Mouse (Mus musculus) kidney, postnatal 0 days (tissue): ENCODE data around the gene Rps11. TPM values are rescaled to one million over a fixed set of nuclear protein-coding genes. Genes with fewer than 3 reads are reported as not detected.
"Not testable (repeated sequence)": the region's sequence is repeated elsewhere in the genome, so short reads cannot be mapped to it uniquely, and the experiment has no call there.

Experiments used
- ATAC-seq: fragments of 200-750 bp; cut with Nextera tagmentation; replicated peaks from 2 replicates; pipeline ENCODE4 v1.8.0; 2017; ENCODE audit warnings: low read depth, moderate number of reproducible peaks, moderate TSS enrichment, moderate library complexity; ENCODE audit not compliant: low FRiP score
- DNase-seq: peaks from one replicate; pipeline ENCODE4 v3.0.0-alpha.2; 2016; ENCODE audit warnings: low spot score
- H3K27ac ChIP-seq: fragments of 300-500 bp; sonication (generic); 2 replicates; pipeline ENCODE4 v1.5.1; 2014; ENCODE audit warnings: mild to moderate bottlenecking
- H3K27me3 ChIP-seq: fragments of 300-500 bp; sonication (generic); 2 replicates; pipeline ENCODE4 v1.6.1; 2014; ENCODE audit warnings: low read length, mixed read lengths; ENCODE audit not compliant: insufficient read depth
- H3K36me3 ChIP-seq: fragments of 300-500 bp; sonication (generic); 2 replicates; pipeline ENCODE4 v1.6.1; 2014; ENCODE audit warnings: low read length, mixed read lengths; ENCODE audit not compliant: insufficient read depth
- H3K4me1 ChIP-seq: fragments of 300-500 bp; sonication (generic); replicated peaks from 2 replicates; pipeline ENCODE4 v1.6.1; 2014; ENCODE audit warnings: antibody characterized with exemption, low read length, mixed read lengths; ENCODE audit not compliant: insufficient read depth
- H3K4me2 ChIP-seq: fragments of 300-500 bp; sonication (generic); 2 replicates; pipeline ENCODE4 v1.6.1; 2014; ENCODE audit warnings: mild to moderate bottlenecking, low read length, moderate library complexity, mixed read lengths
- H3K4me3 ChIP-seq: fragments of 300-500 bp; sonication (generic); replicated peaks from 2 replicates; pipeline ENCODE4 v1.5.1; 2014; ENCODE audit warnings: low read depth, low read length
- H3K9ac ChIP-seq: fragments of 300-500 bp; sonication (generic); 2 replicates; pipeline ENCODE4 v1.6.1; 2014; ENCODE audit warnings: low read depth, low read length
- H3K9me3 ChIP-seq: fragments of 300-500 bp; sonication (generic); replicated peaks from 2 replicates; pipeline ENCODE4 v1.6.1; 2016; ENCODE audit warnings: low read length, inconsistent platforms, mixed read lengths
- CTCF ChIP-seq: IDR thresholded peaks from 2 replicates; pipeline ENCODE4 v1.5.1; 2016; ENCODE audit warnings: antibody characterized with exemption, low read depth, mild to moderate bottlenecking, moderate library complexity
- WGBS: fragments of 180-500 bp; shearing (Covaris S2); extraction: QIAGEN DNeasy Blood & Tissue Kit; methylation state at CpG from one replicate; pipeline ENCODE4 v1.1.7; 2014; 5-methylcytosine and 5-hydroxymethylcytosine counted together
- polyA plus RNA-seq: library from polyadenylated mRNA; unstranded; fragments of >200 nt; fragmentation: Nextera tagmentation; extraction: Ambion mirVana; gene quantifications from 2 replicates; pipeline ENCODE4 v1.2.1, GENCODE M21; 2015

Gene Rps11
- polyA plus RNA-seq, 1 experiment from 2014 or later = 1,553 TPM

DNA sequence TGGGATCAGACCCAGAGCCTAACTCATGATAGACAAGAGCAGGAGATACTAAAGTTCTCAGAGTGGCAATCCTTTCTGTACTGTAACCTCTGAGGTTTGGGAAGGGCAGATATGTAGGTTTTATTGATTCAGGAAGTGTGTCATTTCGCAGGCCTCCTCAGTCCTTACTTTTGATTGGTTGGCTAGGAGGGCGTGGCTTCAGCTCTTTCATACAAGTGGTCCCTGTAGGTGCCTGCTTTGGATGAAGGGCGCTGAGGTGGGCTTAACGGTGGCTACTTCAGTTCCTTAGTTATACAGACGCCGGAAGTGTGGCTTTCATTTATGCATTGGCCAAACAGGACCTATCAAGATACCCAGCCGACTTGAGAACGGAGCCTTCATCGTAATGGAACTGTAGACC, 31.4 kb upstream of the Rps11 start:
- WGBS = 86% methylated on average over 9 of the region's 9 CpGs
- Histone ChIP-seq H3K27me3 (no peaks in the 10 kb centered on the region), H3K4me1 (peaks cover 5% of the 10 kb centered on the region), H3K36me3 (peaks cover 13% of the 10 kb centered on the region; the same call in 1 of the 2 replicates), H3K27ac (no peak overlapping the region), H3K9me3 (no peaks in the 10 kb centered on the region), H3K4me2 (0 out of 2 replicates have a peak overlapping the region, but pooled peaks have one; percentile 73), H3K4me3 (no peak overlapping the region), H3K9ac (no peak overlapping the region)
- TF ChIP-seq CTCF = no peak
- ATAC-seq (no peak), DNase-seq (no peak)

DNA sequence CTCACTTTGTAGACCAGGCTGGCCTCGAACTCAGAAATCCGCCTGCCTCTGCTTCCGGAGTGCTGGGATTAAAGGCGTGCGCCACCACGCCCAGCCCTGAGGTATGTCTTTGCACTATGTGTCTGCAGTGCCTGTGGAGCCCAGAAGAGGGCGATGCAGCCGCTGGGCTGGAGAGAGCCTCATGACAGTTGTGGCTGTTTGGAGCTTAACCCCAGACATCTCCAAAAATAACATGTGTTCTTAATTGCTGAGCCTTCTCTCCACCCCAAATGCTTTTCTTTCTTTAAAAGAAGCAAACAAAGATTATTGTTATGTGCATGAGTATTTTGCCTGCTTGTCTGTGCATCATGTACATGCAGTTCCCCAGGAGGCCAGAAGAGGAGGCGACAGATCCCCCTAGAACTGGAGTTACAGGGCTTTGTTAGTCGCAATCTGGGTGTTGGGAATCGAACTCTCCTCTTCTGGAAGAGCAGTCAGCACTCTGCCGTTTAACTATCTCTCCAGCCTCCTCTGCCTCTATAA, 30.8 kb upstream of the Rps11 start:
- Histone ChIP-seq H3K4me2 (peak overlapping the region; percentile 73), H3K4me1 (peaks cover 7% of the 10 kb centered on the region), H3K27me3 (no peaks in the 10 kb centered on the region), H3K4me3 (peak overlapping the region; percentile 48), H3K9ac (no peak overlapping the region), H3K9me3 (no peaks in the 10 kb centered on the region), H3K27ac (0 out of 2 replicates have a peak overlapping the region, but pooled peaks have one; percentile 93), H3K36me3 (peaks cover 11% of the 10 kb centered on the region; the same call in 1 of the 2 replicates)
- WGBS = 82% methylated on average over 12 of the region's 12 CpGs
- peak; percentile 73 for TF ChIP-seq CTCF
- ATAC-seq = peak; percentile 11; the same call in 1 of the 2 replicates
- peak; percentile 61 for DNase-seq

DNA sequence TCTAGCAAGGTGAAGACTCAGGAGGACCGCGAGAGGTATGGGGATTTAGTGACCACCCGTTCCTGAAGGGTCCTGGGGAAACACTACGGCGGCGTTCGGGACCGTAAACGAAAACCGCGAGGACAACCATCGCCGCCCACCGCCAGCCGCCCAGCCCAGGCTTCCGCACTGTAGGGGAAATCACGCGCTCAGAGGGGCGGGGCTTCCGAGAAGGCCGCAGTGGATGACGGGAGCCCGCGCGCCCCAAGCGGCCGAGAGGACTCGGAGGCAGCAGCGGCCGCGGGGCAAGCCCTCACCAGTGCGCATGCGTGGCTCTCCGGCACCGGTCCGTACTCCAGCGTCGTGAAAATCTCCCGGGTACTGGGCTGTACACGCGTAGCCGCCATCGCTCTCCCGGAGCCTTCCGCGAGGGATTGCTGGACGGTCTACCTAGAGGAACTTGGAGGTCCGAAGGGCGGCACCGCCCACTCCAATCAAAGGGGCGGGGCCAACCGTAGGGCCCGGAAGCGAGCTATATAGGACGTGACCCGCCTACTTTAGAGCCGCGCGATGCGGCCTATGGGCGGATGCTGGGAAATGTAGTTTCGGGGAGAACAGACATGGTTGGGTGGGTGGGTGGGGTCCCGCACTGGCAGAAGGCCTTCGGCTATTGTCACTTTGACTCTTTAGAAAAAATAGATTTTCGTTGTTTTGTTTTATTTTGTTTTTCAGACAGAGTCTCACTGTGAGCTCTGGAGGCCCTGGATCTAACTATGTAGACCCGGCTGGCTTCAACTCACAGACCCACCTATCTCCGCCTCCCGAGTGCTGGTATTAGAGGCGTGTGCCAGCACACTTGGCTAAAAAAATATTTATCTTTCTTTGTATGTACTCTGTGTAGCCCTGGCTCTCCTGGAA, 30.1 kb upstream of the Rps11 start, which contains the start of the genes Pih1d1 and Aldh16a1:
TSS of gene Pih1d1 (plus strand) at position 208 of the 897 bp plus-strand sequence.
TSS of gene Aldh16a1 (minus strand) at position 489 of the 897 bp plus-strand sequence.
- ATAC-seq (peak; percentile 92), DNase-seq (peak; percentile 97)
- Histone ChIP-seq H3K27ac (peak within 1 kb of the TSS; percentile 93), H3K9ac (peak within 1 kb of the TSS; percentile 66), H3K4me1 (peaks cover 7% of the 10 kb centered on the region), H3K9me3 (no peaks in the 10 kb centered on the region), H3K36me3 (peaks cover 10% of the 10 kb centered on the region; the same call in 1 of the 2 replicates), H3K4me3 (peak within 1 kb of the TSS; percentile 48), H3K4me2 (peak within 1 kb of the TSS; percentile 73), H3K27me3 (no peaks in the 10 kb centered on the region)
- WGBS = 3% methylated on average over 69 of the region's 69 CpGs
- peak; percentile 70 for TF ChIP-seq CTCF

DNA sequence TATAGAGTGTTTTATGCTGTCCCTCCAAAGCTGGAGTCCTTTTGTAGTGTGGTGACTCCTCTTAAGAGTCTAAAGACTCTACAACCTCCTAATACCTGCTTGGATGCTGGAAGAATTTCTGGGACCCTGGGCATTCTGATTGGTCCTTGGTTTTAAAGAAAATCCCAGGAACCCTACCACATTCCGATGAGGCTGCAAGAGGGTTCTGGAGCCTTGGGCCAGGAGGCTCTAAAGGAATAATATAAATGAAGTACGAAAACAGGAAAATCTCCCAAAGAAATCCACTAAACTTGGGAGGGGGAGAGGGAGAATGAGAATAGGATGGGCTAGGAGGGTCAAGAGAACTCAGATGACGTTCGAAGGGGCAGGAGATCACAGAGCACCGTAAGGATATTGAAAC, 29.3 kb upstream of the Rps11 start:
- 4% methylated on average over 5 of the region's 5 CpGs for WGBS
- Histone ChIP-seq H3K27me3 (no peaks in the 10 kb centered on the region), H3K27ac (peak overlapping the region; percentile 93), H3K9me3 (no peaks in the 10 kb centered on the region), H3K9ac (peak overlapping the region; percentile 66), H3K4me3 (peak overlapping the region; percentile 48), H3K4me1 (peaks cover 7% of the 10 kb centered on the region), H3K4me2 (peak overlapping the region; percentile 73), H3K36me3 (peaks cover 3% of the 10 kb centered on the region; the same call in 1 of the 2 replicates)
- DNase-seq = no peak
- no peak for ATAC-seq
- TF ChIP-seq CTCF = no peak

DNA sequence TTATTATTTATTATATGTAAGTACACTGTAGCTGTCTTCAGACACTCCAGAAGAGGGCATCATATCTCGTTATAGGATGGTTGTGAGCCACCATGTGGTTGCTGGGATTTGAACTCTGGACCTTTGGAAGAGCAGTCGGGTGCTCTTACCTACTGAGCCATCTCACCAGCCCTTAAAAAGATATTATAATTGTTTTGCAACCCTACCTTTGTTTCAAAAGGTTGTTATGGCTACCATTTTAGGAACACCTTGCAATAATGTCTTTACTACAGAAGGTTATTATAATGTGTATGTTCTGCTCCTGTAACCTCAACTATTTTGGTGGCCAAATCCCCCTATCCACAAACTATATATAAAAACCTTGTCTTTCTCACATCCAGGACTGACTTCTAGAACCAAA, 28.8 kb upstream of the Rps11 start:
- not testable (repeated sequence) for ATAC-seq, H3K4me1 ChIP-seq, H3K36me3 ChIP-seq, H3K9ac ChIP-seq, DNase-seq, H3K27me3 ChIP-seq, H3K9me3 ChIP-seq, H3K27ac ChIP-seq, H3K4me3 ChIP-seq
- WGBS = 88% methylated on average over 2 of the region's 2 CpGs
- peak overlapping the region; percentile 73 for H3K4me2 ChIP-seq

DNA sequence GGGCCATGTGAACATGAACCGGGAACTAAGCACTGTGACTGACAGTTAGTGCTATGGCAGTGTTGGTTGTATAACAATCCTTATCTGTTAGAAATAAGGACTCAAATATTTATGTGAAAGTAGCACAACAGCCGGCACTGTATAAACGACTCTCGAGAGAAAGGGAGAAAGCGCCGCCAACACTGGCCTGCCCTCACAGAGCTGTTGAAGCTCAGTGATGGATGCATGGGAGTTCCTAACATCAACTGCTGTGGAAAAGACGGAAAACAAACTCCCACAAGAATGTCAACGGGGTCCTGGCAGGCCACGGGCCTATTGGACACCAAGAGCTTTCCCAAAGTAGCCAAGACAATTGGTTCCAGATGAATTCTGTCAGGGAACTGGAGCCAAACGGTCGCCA, 27.1 kb upstream of the Rps11 start:
- no peak overlapping the region for H3K4me3 ChIP-seq
- H3K27me3 ChIP-seq = no peaks in the 10 kb centered on the region
- 0 out of 2 replicates have a peak, but pooled peaks cover 5% of the 10 kb centered on the region for H3K36me3 ChIP-seq
- TF ChIP-seq CTCF = no peak
- H3K9ac ChIP-seq = no peak overlapping the region
- no peaks in the 10 kb centered on the region for H3K9me3 ChIP-seq
- H3K27ac ChIP-seq = peak overlapping the region; percentile 80
- 23% methylated on average over 11 of the region's 11 CpGs for WGBS
- ATAC-seq (no peak), DNase-seq (peak; percentile 90)
- no peak overlapping the region for H3K4me2 ChIP-seq
- peaks cover 11% of the 10 kb centered on the region for H3K4me1 ChIP-seq
